9 mouse cellular contexts compared by ENCODE assay signal in genomic region chr7:54734039-54734438, GRCm38 (mm10).
A peak's percentile ranks its signal among the peaks of the same experiment; 100 is the strongest.
DNase-seq lines count a peak whose midpoint lies in the region; ATAC-seq lines count a peak whose summit lies in the region.
"Had no signal": no experiment of that assay in that cellular context is flagged by ENCODE, and none has a peak within 500 bp of the region (broad histone marks: within the 10 kb centered on the region; RNA-seq: fewer than 3 reads in every experiment).

No protein-coding gene starts in this region.

- H3K4me3 ChIP-seq in liver, embryonic 11.5 days (ENCODE audit: low read depth, low read length) = no peak overlapping the region
- H3K4me3 ChIP-seq in midbrain, embryonic 10.5 days = no peak overlapping the region
- H3K4me3 ChIP-seq: limb, embryonic 13.5 days had no signal

- no peaks in the 10 kb centered on the region for H3K36me3 ChIP-seq in liver, embryonic 11.5 days (ENCODE audit: control insufficient read depth, insufficient read depth, low read length)
- H3K36me3 ChIP-seq in midbrain, embryonic 10.5 days = no peaks in the 10 kb centered on the region
- H3K36me3 ChIP-seq: limb, embryonic 13.5 days had no signal

- no peaks in the 10 kb centered on the region for H3K4me1 ChIP-seq in liver, embryonic 11.5 days (replicated peaks; ENCODE audit: control insufficient read depth, insufficient read depth, low read length)
- no peaks in the 10 kb centered on the region for H3K4me1 ChIP-seq in midbrain, embryonic 10.5 days
- H3K4me1 ChIP-seq: limb, embryonic 13.5 days had no signal

- no peaks in the 10 kb centered on the region for H3K9me3 ChIP-seq in liver, embryonic 11.5 days (ENCODE audit: control insufficient read depth, low read length)
- no peaks in the 10 kb centered on the region for H3K9me3 ChIP-seq in midbrain, embryonic 10.5 days (replicated peaks)
- H3K9me3 ChIP-seq: limb, embryonic 13.5 days had no signal

- no peaks in the 10 kb centered on the region for H3K27me3 ChIP-seq in liver, embryonic 11.5 days (replicated peaks; ENCODE audit: control insufficient read depth, insufficient read depth, low read length)
- H3K27me3 ChIP-seq in midbrain, embryonic 10.5 days (ENCODE audit: low read depth, poor library complexity, severe bottlenecking) = no peaks in the 10 kb centered on the region
- H3K27me3 ChIP-seq: limb, embryonic 13.5 days had no signal

- WGBS in liver, embryonic 11.5 days = 44% methylated on average over 7 of the region's 7 CpGs
- 53% methylated on average over 7 of the region's 7 CpGs for WGBS in midbrain, embryonic 10.5 days

- H3K9ac ChIP-seq in liver, embryonic 11.5 days (ENCODE audit: low read depth, low read length) = no peak overlapping the region
- H3K9ac ChIP-seq: limb, embryonic 13.5 days had no signal

- no peak overlapping the region for H3K4me2 ChIP-seq in liver, embryonic 11.5 days
- H3K4me2 ChIP-seq: limb, embryonic 13.5 days had no signal

- DNase-seq in liver = peak; percentile 7
- no peak for DNase-seq in liver, embryonic 11.5 days (ENCODE audit: low spot score)
- peak; percentile 71 for DNase-seq in adrenal gland, postnatal 10 days
- peak; percentile 57 for DNase-seq in embryo, embryonic 11 days
- peak; percentile 60 to 65 for DNase-seq in kidney, postnatal 4 days
- peak; percentile 33 for DNase-seq in midbrain, embryonic 10.5 days (ENCODE audit: low spot score)
- no peak for DNase-seq in thymus, adult 18-20 months
- no peak for DNase-seq in T-cell, adult 2 months (ENCODE audit: low spot score)

- no peak overlapping the region for H3K27ac ChIP-seq in liver, embryonic 11.5 days (ENCODE audit: low read depth, low read length)
- no peak overlapping the region for H3K27ac ChIP-seq in midbrain, embryonic 10.5 days (replicated peaks)
- H3K27ac ChIP-seq: limb, embryonic 13.5 days had no signal

- no peak for ATAC-seq in liver, embryonic 11.5 days (replicated peaks; ENCODE audit: low FRiP score)

Comparison
In these comparisons a context has a peak if more than half of its experiments do, and no peak if none do; other contexts are left out.
1. DNase-seq: peak in liver (single experiment), adrenal gland, postnatal 10 days (single experiment), embryo, embryonic 11 days (single experiment), kidney, postnatal 4 days (2 of 2) and midbrain, embryonic 10.5 days (single experiment); none in liver, embryonic 11.5 days (single experiment), thymus, adult 18-20 months (0 of 2) and T-cell, adult 2 months (single experiment).